17 mouse cellular contexts compared by ENCODE assay signal in the genomic region with DNA sequence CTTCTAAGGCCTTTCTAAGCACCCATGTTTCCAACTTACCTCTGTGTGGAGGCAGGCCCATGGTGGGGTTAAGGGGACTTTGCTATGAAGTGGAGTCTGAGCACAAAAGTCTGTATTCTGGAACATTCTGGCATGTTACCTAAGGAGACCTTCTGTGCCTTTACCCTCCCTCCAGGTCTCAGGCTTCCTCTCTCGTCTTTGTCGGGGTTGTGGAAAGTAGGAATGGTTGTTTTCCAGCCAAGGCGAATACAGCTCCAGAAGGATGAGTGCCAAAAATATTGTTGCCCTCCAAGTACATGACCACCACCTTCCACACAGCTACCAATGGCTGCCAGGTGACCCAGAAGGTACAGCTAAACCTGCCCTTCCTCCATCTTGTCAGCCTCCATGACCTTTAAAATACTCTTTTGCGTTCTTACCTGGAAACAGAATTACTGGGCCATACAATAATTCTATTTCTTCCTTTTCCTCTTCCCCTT. TPM values are rescaled to one million over a fixed set of nuclear protein-coding genes. Genes with fewer than 3 reads are reported as not detected.
A peak's percentile ranks its signal among the peaks of the same experiment; 100 is the strongest.
DNase-seq lines count a peak whose midpoint lies in the region; ATAC-seq and TF ChIP-seq lines count a peak whose summit lies in the region.
"Had no signal": no experiment of that assay in that cellular context is flagged by ENCODE, and none has a peak within 500 bp of the region (broad histone marks: within the 10 kb centered on the region; RNA-seq: fewer than 3 reads in every experiment).

No protein-coding gene starts in this region.

- TF ChIP-seq CTCF in thymus, adult 2 months (IDR thresholded peaks at IDR 0.05; ENCODE audit: borderline replicate concordance, control insufficient read depth, extremely low read depth, insufficient read depth, low read length, poor library complexity) = no peak
- no peak for TF ChIP-seq CTCF in small intestine, adult 2 months (IDR thresholded peaks at IDR 0.05; ENCODE audit: extremely low read depth, insufficient read length, insufficient replicate concordance, low read depth, low read length)

- H3K27ac ChIP-seq in thymus, adult 2 months (ENCODE audit: control insufficient read depth, insufficient read depth, low read length) = peak overlapping the region; percentile 94
- peak overlapping the region; percentile 68 for H3K27ac ChIP-seq in small intestine, adult 2 months (ENCODE audit: insufficient read depth, low read depth, low read length)
- no peak overlapping the region for H3K27ac ChIP-seq in kidney, embryonic 15.5 days
- H3K27ac ChIP-seq: embryonic facial prominence, embryonic 13.5 days; forebrain, embryonic 12.5 days; hindbrain, embryonic 12.5 days had no signal

- no peak overlapping the region for H3K4me3 ChIP-seq in thymus, adult 2 months (ENCODE audit: control insufficient read depth, insufficient read depth, low read length)
- H3K4me3 ChIP-seq in small intestine, adult 2 months (ENCODE audit: low read depth, low read length) = no peak overlapping the region
- H3K4me3 ChIP-seq in kidney, embryonic 15.5 days (replicated peaks) = no peak overlapping the region
- H3K4me3 ChIP-seq: embryonic facial prominence, embryonic 13.5 days; forebrain, embryonic 12.5 days; heart, embryonic 12.5 days; hindbrain, embryonic 12.5 days had no signal

- no peak for ATAC-seq in CD4-positive, CD25-positive, alpha-beta regulatory T cell, adult 4 months
- no peak for ATAC-seq in kidney, embryonic 15.5 days (replicated peaks; ENCODE audit: low FRiP score)
- ATAC-seq: forebrain, embryonic 16.5 days; hindbrain, embryonic 16.5 days had no signal

- no peaks in the 10 kb centered on the region for H3K36me3 ChIP-seq in thymus, adult 2 months (ENCODE audit: control insufficient read depth, insufficient read depth, low read length)
- H3K36me3 ChIP-seq in small intestine, adult 2 months (ENCODE audit: control insufficient read depth, insufficient read depth, low read length) = no peaks in the 10 kb centered on the region
- no peaks in the 10 kb centered on the region for H3K36me3 ChIP-seq in kidney, embryonic 15.5 days
- H3K36me3 ChIP-seq: embryonic facial prominence, embryonic 13.5 days; forebrain, embryonic 12.5 days; heart, embryonic 12.5 days; hindbrain, embryonic 12.5 days had no signal

- no peak overlapping the region for H3K4me2 ChIP-seq in kidney, embryonic 15.5 days
- H3K4me2 ChIP-seq: embryonic facial prominence, embryonic 13.5 days; forebrain, embryonic 12.5 days; heart, embryonic 12.5 days; hindbrain, embryonic 12.5 days had no signal

- H3K27me3 ChIP-seq in thymus, adult 2 months (ENCODE audit: control insufficient read depth, insufficient read depth, low read length) = no peaks in the 10 kb centered on the region
- no peaks in the 10 kb centered on the region for H3K27me3 ChIP-seq in small intestine, adult 2 months (ENCODE audit: control insufficient read depth, insufficient read depth, low read length)
- H3K27me3 ChIP-seq in kidney, embryonic 15.5 days = peaks cover 7% of the 10 kb centered on the region; the same call in 1 of the 2 replicates
- H3K27me3 ChIP-seq: embryonic facial prominence, embryonic 13.5 days had no signal

- DNase-seq in CD4-positive, CD25-positive, alpha-beta regulatory T cell, adult 2 months (ENCODE audit: low read depth, low spot score) = peak; percentile 45
- DNase-seq in thymus, adult 2 months = no peak
- no peak for DNase-seq in thymus, postnatal 10 days (ENCODE audit: low spot score in 2 of 2)
- no peak for DNase-seq in frontal cortex, postnatal 36 days (ENCODE audit: low spot score in 2 of 2)
- DNase-seq: cerebellum, adult 9-11 months; cerebellum, postnatal 36 days; gastrocnemius, postnatal 25 days; heart, postnatal 36 days had no signal

- 92% methylated on average over 4 of the region's 4 CpGs for WGBS in thymus, adult 2 months
- 94% methylated on average over 4 of the region's 4 CpGs for WGBS in small intestine, adult 2 months
- WGBS in kidney, embryonic 15.5 days = 94% methylated on average over 4 of the region's 4 CpGs

- TF ChIP-seq POLR2A in thymus, adult 2 months (IDR thresholded peaks at IDR 0.05; ENCODE audit: control insufficient read depth, extremely low read depth, insufficient read depth, low read length, poor library complexity) = no peak
- TF ChIP-seq POLR2A in small intestine, adult 2 months (IDR thresholded peaks at IDR 0.05; ENCODE audit: low read depth, low read length) = no peak

- no peak overlapping the region for H3K9ac ChIP-seq in kidney, embryonic 15.5 days
- H3K9ac ChIP-seq: embryonic facial prominence, embryonic 13.5 days; forebrain, embryonic 12.5 days; heart, embryonic 12.5 days; hindbrain, embryonic 12.5 days had no signal

- H3K9me3 ChIP-seq in kidney, embryonic 15.5 days (replicated peaks) = no peaks in the 10 kb centered on the region
- H3K9me3 ChIP-seq: embryonic facial prominence, embryonic 13.5 days; forebrain, embryonic 12.5 days; heart, embryonic 12.5 days; hindbrain, embryonic 12.5 days had no signal

- peaks cover 90% of the 10 kb centered on the region for H3K4me1 ChIP-seq in thymus, adult 2 months (replicated peaks; ENCODE audit: control insufficient read depth, insufficient read depth, low read length)
- H3K4me1 ChIP-seq in small intestine, adult 2 months (ENCODE audit: control insufficient read depth, insufficient read depth, insufficient read length, low read length) = peaks cover 6% of the 10 kb centered on the region
- peaks cover 56% of the 10 kb centered on the region for H3K4me1 ChIP-seq in kidney, embryonic 15.5 days

RNA-seq across cellular contexts. Expression of gene Smndc1, which starts 51.8 kb away (rescaled TPM):
- 10 to 100 TPM; 32.0 to 32.3 TPM for polyA plus RNA-seq in CD4-positive, CD25-positive, alpha-beta regulatory T cell, adult 4 months (2017; shearing (Covaris generic))
- 6.7 and 6.8 TPM in 2 replicates for polyA plus RNA-seq in thymus, adult 2 months (2012; rRNA removed)
- 0.39 and 1.6 TPM in 2 replicates for polyA plus RNA-seq in small intestine, adult 2 months (2012; rRNA removed)
- polyA plus RNA-seq in kidney, embryonic 15.5 days (2015; fragmentation: Nextera tagmentation; extraction: Ambion mirVana) = 40.6 and 45.1 TPM in 2 replicates
